Mouse (Mus musculus) B cell, adult 67 days (primary cell): ENCODE results near the gene Ghsr. TPM values are rescaled to one million over a fixed set of nuclear protein-coding genes. Genes with fewer than 3 reads are reported as not detected.

Source experiments
- total RNA-seq, 2 experiments: library from RNA; stranded (reverse); gene quantifications; 4 replicates each; pipeline ENCODE4 v1.2.4; 2023

The Ghsr gene
- not detected for total RNA-seq

DNA sequence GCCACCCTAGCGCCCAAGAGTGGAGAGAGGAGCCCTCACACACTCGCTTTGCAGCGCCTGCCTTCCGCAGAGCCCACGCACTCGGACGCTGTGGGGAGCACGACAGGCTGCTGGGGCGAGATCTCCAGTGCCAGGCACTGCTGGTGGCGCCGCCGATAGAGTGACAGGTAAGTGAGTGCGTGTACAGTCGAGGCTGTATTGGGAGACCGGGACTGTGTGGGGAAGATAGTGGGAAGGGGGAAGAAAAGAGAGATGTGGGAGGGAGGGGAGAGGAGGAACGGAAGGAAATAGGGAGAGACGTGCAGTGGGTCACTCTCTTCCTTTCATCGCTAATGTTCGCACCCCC, at the start of gene Ghsr:
TSS of gene Ghsr (plus strand) at position 76 of the 346 bp plus-strand sequence.

Other genes with a start within 250 kb of the Ghsr start
- gene Ect2, start 217.5 kb upstream of the Ghsr start, total RNA-seq = 1 to 10 TPM; 3.5 to 4.4 TPM
- gene Nceh1, start 188.4 kb upstream of the Ghsr start, total RNA-seq = 10 to 100 TPM; 12.9 to 15.2 TPM
- 1 to 10 TPM; 3.2 to 4.6 TPM for gene Tnfsf10, start 54.3 kb upstream of the Ghsr start, total RNA-seq